Mouse (Mus musculus) kidney, adult 2 months (tissue): ENCODE data around the gene Eef1akmt1. TPM values are rescaled to one million over a fixed set of nuclear protein-coding genes. Genes with fewer than 3 reads are reported as not detected.

Experiments used
- DNase-seq: peaks from one replicate; pipeline ENCODE4 v3.0.0; 2021
- H3K27ac ChIP-seq: fragments of 200-500 bp; 2 replicates; pipeline ENCODE4 v1.5.1; 2012; ENCODE audit warnings: low read depth, low read length, control low read depth, inconsistent platforms; ENCODE audit not compliant: insufficient read depth
- H3K27me3 ChIP-seq: fragments of 200-500 bp; replicated peaks from 2 replicates; pipeline ENCODE4 v1.6.1; 2012; ENCODE audit warnings: mild to moderate bottlenecking, moderate library complexity, low read length, inconsistent platforms; ENCODE audit not compliant: control insufficient read depth, insufficient read depth
- H3K36me3 ChIP-seq: fragments of 200-500 bp; 2 replicates; pipeline ENCODE4 v1.6.1; 2012; ENCODE audit warnings: mild to moderate bottlenecking, moderate library complexity, low read length, inconsistent platforms; ENCODE audit not compliant: control insufficient read depth, insufficient read depth
- H3K4me1 ChIP-seq: fragments of 200-500 bp; 2 replicates; pipeline ENCODE4 v1.6.1; 2011; ENCODE audit warnings: low read length; ENCODE audit not compliant: control insufficient read depth, insufficient read depth
- H3K4me3 ChIP-seq: fragments of 200-500 bp; 2 replicates; pipeline ENCODE4 v1.5.1; 2011; ENCODE audit warnings: mild to moderate bottlenecking, low read depth, low read length, control low read depth; ENCODE audit not compliant: insufficient read depth
- CTCF ChIP-seq: fragments of 200-500 bp; conservative IDR thresholded peaks from 2 replicates; pipeline ENCODE4 v1.5.1; 2011; ENCODE audit warnings: low read depth, mild to moderate bottlenecking, control low read depth, low read length, moderate library complexity, mixed read lengths; ENCODE audit not compliant: insufficient read depth, insufficient read length
- POLR2A ChIP-seq: fragments of 200-500 bp; IDR thresholded peaks from one replicate; pipeline ENCODE4 v1.6.1; 2011; ENCODE audit warnings: low read depth, low read length, control low read depth
- WGBS: fragments of 180-500 bp; shearing (Covaris S2); methylation state at CpG from one replicate; pipeline ENCODE4 v1.1.7; 2018; 5-methylcytosine and 5-hydroxymethylcytosine counted together
- polyA plus RNA-seq: library from polyadenylated mRNA; depleted of rRNA; stranded (reverse); fragments of >200 nt; gene quantifications from 2 replicates; pipeline ENCODE4 v1.2.3, GENCODE M21; 2012; rRNA removed

The Eef1akmt1 gene
- polyA plus RNA-seq, 1 experiment: 24.4 TPM

DNA sequence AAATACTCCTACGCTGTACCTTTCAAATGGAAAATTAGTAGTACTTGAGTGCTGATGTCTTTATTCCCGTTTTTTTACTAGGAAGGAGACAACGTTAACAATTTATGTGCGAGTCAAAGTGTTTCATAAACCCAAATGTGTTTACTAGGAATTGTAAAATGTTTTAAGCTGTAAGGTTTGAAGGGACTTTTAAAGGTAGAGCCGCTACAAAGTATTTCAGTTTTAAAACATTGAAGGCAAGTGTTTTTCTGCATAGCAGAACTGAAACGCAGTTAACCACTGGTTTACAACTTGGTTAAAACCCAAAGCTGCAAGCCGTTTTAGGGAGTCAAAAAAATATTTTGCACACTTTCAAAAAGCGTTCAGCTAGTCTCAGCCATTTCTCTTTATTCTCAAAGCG is 47.6 kb downstream of the Eef1akmt1 start:
- Histone ChIP-seq H3K4me3 (no peak overlapping the region), H3K27ac (no peak overlapping the region), H3K4me1 (no peaks in the 10 kb centered on the region), H3K27me3 (no peaks in the 10 kb centered on the region; the same call in 1 of the 2 replicates), H3K36me3 (no peaks in the 10 kb centered on the region)
- no peak for TF ChIP-seq CTCF
- TF ChIP-seq POLR2A: no peak
- no peak for DNase-seq
- WGBS: 90% methylated on average over 9 of the region's 9 CpGs

DNA sequence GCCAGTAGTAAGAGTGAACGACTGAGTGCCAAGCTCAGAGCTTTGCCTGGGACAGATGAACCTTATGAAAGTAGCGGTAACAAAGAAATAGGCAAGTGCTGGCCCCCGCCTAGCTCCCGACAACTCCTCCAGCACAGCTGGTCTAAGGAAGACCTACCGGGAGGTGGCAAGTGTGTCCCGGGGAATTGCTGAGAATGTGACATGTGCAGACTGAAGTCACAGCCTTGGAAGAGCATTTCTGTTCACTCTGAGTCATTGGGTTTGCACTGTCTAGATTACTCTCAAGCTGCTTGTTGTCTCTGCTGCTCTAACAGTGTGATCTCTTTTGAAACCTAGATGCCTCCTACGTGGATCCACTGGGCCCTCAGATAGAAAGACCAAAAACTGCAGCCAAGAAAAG is 54.4 kb downstream of the Eef1akmt1 start:
- TF ChIP-seq CTCF (no peak), POLR2A (no peak)
- H3K36me3 ChIP-seq: no peaks in the 10 kb centered on the region; the same call in none of the 2 replicates
- no peak overlapping the region for H3K4me3 ChIP-seq
- H3K4me1 ChIP-seq: no peaks in the 10 kb centered on the region
- WGBS: 92% methylated on average over 7 of the region's 7 CpGs
- no peaks in the 10 kb centered on the region for H3K27me3 ChIP-seq
- H3K27ac ChIP-seq: no peak overlapping the region
- no peak for DNase-seq

DNA sequence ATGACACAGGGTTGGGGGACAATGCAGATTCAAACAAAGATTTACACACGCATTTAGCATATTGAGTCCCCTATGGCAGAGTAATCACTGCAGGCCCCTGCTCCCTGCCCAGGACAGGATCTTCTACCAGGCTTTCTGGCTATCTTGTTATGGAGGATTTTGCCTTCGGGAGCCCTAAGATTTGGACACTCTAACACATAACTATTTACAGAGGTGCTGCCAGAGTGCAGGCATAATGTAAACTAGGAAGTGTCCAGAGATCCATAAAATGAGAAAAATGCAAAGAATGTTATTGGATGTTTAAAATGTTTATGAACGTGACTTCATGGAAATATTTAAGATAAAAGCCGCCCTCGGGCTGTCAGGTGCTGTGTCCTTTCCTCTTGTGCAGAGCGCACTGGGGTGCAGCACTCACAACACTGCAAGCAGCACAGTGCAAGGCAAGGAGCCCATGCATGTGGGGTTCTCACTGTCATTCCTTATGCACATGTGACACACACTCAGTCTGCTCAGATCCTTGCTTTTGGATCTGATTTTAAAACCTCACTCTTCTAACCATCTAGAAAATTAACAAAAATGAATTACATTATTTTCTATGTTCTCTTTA is 56.2 kb downstream of the Eef1akmt1 start:
- 71% methylated on average over 6 of the region's 6 CpGs for WGBS
- no peaks in the 10 kb centered on the region for H3K27me3 ChIP-seq
- TF ChIP-seq CTCF: no peak
- TF ChIP-seq POLR2A: no peak
- DNase-seq: no peak
- no peak overlapping the region for H3K27ac ChIP-seq
- no peaks in the 10 kb centered on the region; the same call in none of the 2 replicates for H3K36me3 ChIP-seq
- no peaks in the 10 kb centered on the region for H3K4me1 ChIP-seq
- H3K4me3 ChIP-seq: no peak overlapping the region

DNA sequence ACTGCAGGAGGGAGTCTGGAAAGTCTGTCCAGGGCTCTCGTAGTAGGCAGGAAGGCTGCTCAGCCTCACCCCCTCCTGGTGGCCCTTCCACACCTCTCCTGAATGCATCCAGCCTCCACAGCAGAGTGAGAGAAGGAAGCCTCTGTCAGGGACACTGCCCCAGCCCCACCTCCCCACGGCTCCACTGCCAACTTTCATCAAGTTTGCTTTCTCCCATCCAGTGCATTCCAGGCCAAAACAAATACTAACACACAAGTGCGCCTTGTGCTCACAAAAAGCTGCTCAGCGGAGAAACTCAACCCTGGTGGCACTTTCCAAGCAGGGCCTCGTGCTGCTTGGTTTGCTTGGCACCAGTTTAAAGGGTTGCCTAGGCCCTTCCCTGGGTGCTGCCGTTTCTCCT is 61.9 kb downstream of the Eef1akmt1 start:
- H3K4me3 ChIP-seq: no peak overlapping the region
- no peak overlapping the region for H3K27ac ChIP-seq
- H3K4me1 ChIP-seq: no peaks in the 10 kb centered on the region
- no peaks in the 10 kb centered on the region for H3K27me3 ChIP-seq
- 63% methylated on average over 6 of the region's 6 CpGs for WGBS
- no peak for DNase-seq
- TF ChIP-seq CTCF (no peak), POLR2A (no peak)
- no peaks in the 10 kb centered on the region for H3K36me3 ChIP-seq

DNA sequence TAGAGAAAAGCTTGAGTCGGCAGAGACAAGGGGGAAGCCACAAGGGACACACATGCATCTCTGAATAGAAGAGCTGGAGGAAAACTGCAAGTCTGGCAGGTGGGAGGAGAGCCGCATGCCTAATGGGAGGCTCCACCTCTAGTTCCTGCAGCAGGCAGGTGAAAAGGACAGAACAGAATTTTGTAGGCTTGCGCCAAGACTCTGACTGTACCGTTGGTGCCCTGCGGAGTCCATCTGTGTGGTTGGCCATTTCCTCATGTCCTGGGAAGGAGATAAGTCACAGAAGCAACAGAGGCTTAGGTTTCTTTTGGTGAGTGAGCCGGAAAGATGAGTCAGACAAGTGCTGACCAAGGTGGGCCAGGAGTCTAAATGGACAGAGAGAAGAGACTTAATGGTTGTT is 67.7 kb downstream of the Eef1akmt1 start:
- no peaks in the 10 kb centered on the region for H3K4me1 ChIP-seq
- H3K27me3 ChIP-seq: no peaks in the 10 kb centered on the region
- TF ChIP-seq CTCF (no peak), POLR2A (no peak)
- H3K36me3 ChIP-seq: no peaks in the 10 kb centered on the region
- DNase-seq: no peak
- H3K27ac ChIP-seq: no peak overlapping the region
- 85% methylated on average over 6 of the region's 6 CpGs for WGBS
- H3K4me3 ChIP-seq: no peak overlapping the region

Other genes starting within 250 kb of the Eef1akmt1 start
- 577 and 580 TPM in 2 replicates for gene Cryl1, start 173.1 kb downstream of the Eef1akmt1 start, polyA plus RNA-seq
- gene Ift88, start 147.6 kb downstream of the Eef1akmt1 start, polyA plus RNA-seq: 5.9 and 6.7 TPM in 2 replicates
- gene Il17d, start 46.8 kb downstream of the Eef1akmt1 start, polyA plus RNA-seq: 1.5 and 3.0 TPM in 2 replicates
- gene Xpo4, start 93.8 kb upstream of the Eef1akmt1 start, polyA plus RNA-seq: 2.8 and 3.4 TPM in 2 replicates
- not detected in 2 replicates for gene Gm49361, start 174.5 kb upstream of the Eef1akmt1 start, polyA plus RNA-seq
- 31.1 and 35.9 TPM in 2 replicates for gene Lats2, start 186.8 kb upstream of the Eef1akmt1 start, polyA plus RNA-seq
- 5.6 and 7.0 TPM in 2 replicates for gene Sap18, start 226.6 kb upstream of the Eef1akmt1 start, polyA plus RNA-seq